Mouse (Mus musculus) neural tube, embryonic 11.5 days (tissue): Measurements from ENCODE around the gene Matn4. TPM values are rescaled to one million over a fixed set of nuclear protein-coding genes. Genes with fewer than 3 reads are reported as not detected.

Experiments
- microRNA-seq: library from miRNA; unstranded; fragments of <30 nt; microRNA quantifications from one replicate; pipeline ENCODE4, GENCODE M21; 2016
- polyA plus RNA-seq: library from polyadenylated mRNA; unstranded; fragments of >200 nt; fragmentation: Nextera tagmentation; extraction: Ambion mirVana; gene quantifications from 2 replicates; pipeline ENCODE4 v1.2.1, GENCODE M21; 2014

Matn4 gene
- polyA plus RNA-seq, 1 experiment from 2014 or later: 0.48 TPM

Small RNA genes lying within 50 kb of the gene (microRNA-seq; reads per million reads assigned to microRNA genes)
- gene Mir7678: not detected

Other genes starting within 250 kb of the Matn4 start
- 0.21 TPM in 1 of 2 replicates, not detected in the other for gene Kcns1, start 234.0 kb downstream of the Matn4 start, polyA plus RNA-seq
- not detected in 2 replicates for gene Wfdc5, start 222.4 kb downstream of the Matn4 start, polyA plus RNA-seq
- not detected in 2 replicates for gene Wfdc12, start 214.6 kb downstream of the Matn4 start, polyA plus RNA-seq
- gene Wfdc15a, start 205.0 kb downstream of the Matn4 start, polyA plus RNA-seq: not detected in 2 replicates
- not detected in 2 replicates for gene Wfdc15b, start 183.5 kb downstream of the Matn4 start, polyA plus RNA-seq
- not detected in 2 replicates for gene Svs2, start 166.7 kb downstream of the Matn4 start, polyA plus RNA-seq
- gene Svs3b, start 148.5 kb downstream of the Matn4 start, polyA plus RNA-seq: not detected in 2 replicates
- not detected in 2 replicates for gene Svs4, start 126.7 kb downstream of the Matn4 start, polyA plus RNA-seq
- gene Svs3a, start 115.9 kb downstream of the Matn4 start, polyA plus RNA-seq: not detected in 2 replicates
- gene Svs6, start 88.4 kb downstream of the Matn4 start, polyA plus RNA-seq: not detected in 2 replicates
- gene Svs5, start 72.4 kb downstream of the Matn4 start, polyA plus RNA-seq: not detected in 2 replicates
- 1.1 and 1.3 TPM in 2 replicates for gene Slpi, start 16.1 kb downstream of the Matn4 start, polyA plus RNA-seq
- not detected in 2 replicates for gene Rbpjl, start 2.0 kb downstream of the Matn4 start, polyA plus RNA-seq
- gene Sdc4, start 38.7 kb upstream of the Matn4 start, polyA plus RNA-seq: 11.0 and 11.5 TPM in 2 replicates
- 64.2 and 64.4 TPM in 2 replicates for gene Sys1, start 51.8 kb upstream of the Matn4 start, polyA plus RNA-seq
- 4.9 and 6.4 TPM in 2 replicates for gene Gm20458, start 55.8 kb upstream of the Matn4 start, polyA plus RNA-seq
- not detected in 2 replicates for gene Trp53tg5, start 68.6 kb upstream of the Matn4 start, polyA plus RNA-seq
- gene Dbndd2, start 80.9 kb upstream of the Matn4 start, polyA plus RNA-seq: 3.5 and 4.5 TPM in 2 replicates
- gene Pigt, start 92.4 kb upstream of the Matn4 start, polyA plus RNA-seq: 55.0 and 57.4 TPM in 2 replicates
- gene Wfdc2, start 157.3 kb upstream of the Matn4 start, polyA plus RNA-seq: 8.4 and 13.8 TPM in 2 replicates
- gene Spint3, start 168.3 kb upstream of the Matn4 start, polyA plus RNA-seq: not detected in 2 replicates
- not detected in 2 replicates for gene Wfdc6a, start 180.3 kb upstream of the Matn4 start, polyA plus RNA-seq
- not detected in 2 replicates for gene Eppin, start 188.4 kb upstream of the Matn4 start, polyA plus RNA-seq
- not detected in 2 replicates for gene Wfdc6b, start 208.4 kb upstream of the Matn4 start, polyA plus RNA-seq
- not detected in 2 replicates for gene Wfdc8, start 208.5 kb upstream of the Matn4 start, polyA plus RNA-seq
- not detected in 2 replicates for gene Wfdc16, start 233.6 kb upstream of the Matn4 start, polyA plus RNA-seq